Mouse (Mus musculus) frontal cortex, postnatal 36 days (tissue): Measurements from ENCODE around the gene Lhcgr.
"Not testable (repeated sequence)": the region's sequence is repeated elsewhere in the genome, so short reads cannot be mapped to it uniquely, and the experiment has no call there.

Source experiments
- DNase-seq, 2 experiments: peaks; one replicate each; pipeline ENCODE4 v3.0.0; 2022; ENCODE audit warnings: low spot score in 2 of 2

Lhcgr gene

GRCm38 (mm10) chr17:88791440-88792152 is at the start of gene Lhcgr:
Gene Lhcgr, minus strand, starts transcription at chr17:88791990.
- DNase-seq = no peak

DNA sequence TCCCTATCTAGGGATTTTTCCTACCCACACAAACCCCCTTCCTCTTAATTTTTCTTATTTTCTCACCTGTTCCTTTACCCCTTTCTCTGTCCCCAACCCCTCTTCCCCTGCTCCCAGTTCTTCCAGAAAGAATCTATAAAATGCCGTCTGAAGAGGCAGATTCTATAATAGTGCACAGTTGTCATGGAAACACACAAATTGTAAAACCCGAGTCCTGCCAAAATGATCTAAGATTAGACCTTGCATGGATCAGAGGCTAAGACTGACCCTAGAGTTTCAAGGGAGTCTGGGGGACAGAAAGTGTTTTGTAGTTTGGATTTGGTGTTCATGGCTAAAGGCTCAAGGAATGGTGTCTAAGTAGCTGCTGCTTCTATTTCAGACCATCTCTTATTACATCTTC is 25.8 kb upstream of the Lhcgr start:
- peak; percentile 6 to 53 for DNase-seq

GRCm38 (mm10) chr17:88812943-88813342 is 21.2 kb upstream of the Lhcgr start:
- DNase-seq = not testable (repeated sequence)

GRCm38 (mm10) chr17:88810807-88811206 is 19.0 kb upstream of the Lhcgr start:
- no peak for DNase-seq

DNA sequence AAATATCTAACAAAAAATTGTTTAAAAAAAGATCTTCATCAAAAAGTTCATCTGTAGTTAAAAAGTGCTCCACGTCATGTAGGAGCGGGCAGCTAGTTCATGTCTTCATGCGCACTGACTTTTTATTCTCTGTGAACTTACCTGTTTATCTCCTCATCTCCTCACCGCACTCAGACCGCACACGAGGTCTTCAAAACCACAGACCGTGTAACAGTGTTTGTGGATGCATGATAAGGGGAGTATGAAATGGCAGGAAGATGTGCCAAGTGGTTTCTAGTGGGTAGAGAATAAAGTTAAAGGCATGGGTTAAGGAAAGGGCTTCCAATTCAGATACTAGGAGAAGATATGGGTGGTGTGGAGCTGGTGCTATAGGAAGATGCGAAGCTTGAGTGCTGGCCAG is 14.6 kb upstream of the Lhcgr start:
- DNase-seq = no peak

- DNase-seq = no peak
Observed at GRCm38 (mm10) chr17:88803441-88803840, 11.7 kb upstream of the Lhcgr start.

DNA sequence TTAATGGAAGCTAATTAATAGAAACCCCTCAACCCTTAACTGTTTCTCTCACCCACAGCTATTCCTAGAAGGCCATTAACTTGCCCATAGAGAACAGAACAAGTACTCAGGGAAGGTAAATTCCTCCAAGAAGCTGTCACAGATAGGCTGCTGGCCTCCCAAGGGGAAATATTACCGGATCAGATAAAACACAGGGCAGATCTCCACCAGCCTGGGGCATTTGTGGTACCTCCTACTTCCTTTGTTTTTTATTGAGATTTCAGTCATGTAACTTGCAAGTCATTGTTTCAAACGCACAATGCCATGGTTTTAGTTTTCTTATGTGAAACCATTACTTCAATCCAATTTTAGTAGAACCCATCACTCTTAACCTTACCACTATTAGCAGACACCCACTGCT is 1.1 kb downstream of the Lhcgr start:
- no peak for DNase-seq

GRCm38 (mm10) chr17:88788392-88788791 is 3.4 kb downstream of the Lhcgr start:
- no peak for DNase-seq

- DNase-seq = peak in 1 of 2 experiments; percentile 37
Observed at GRCm38 (mm10) chr17:88786881-88787280, 4.9 kb downstream of the Lhcgr start.

DNA sequence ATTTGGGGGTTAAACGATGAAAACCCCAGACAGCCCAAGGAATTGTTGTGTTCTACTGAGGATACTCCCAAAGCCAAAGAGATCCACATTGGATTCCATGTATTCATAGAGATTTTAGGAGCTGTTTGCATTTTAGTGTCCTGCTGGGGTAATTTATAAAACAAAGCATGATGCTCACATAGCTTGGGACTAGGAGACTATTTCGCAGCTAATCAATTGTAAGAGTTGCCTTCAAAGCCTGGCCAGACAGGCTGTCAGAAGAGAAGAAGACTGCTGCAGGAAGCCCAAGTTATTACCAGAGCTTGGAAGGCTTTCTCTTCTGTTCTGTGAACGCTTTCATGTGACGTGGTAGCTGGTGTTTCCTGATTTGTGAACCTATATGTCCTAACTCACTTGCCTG is 5.4 kb downstream of the Lhcgr start:
- no peak for DNase-seq

DNA sequence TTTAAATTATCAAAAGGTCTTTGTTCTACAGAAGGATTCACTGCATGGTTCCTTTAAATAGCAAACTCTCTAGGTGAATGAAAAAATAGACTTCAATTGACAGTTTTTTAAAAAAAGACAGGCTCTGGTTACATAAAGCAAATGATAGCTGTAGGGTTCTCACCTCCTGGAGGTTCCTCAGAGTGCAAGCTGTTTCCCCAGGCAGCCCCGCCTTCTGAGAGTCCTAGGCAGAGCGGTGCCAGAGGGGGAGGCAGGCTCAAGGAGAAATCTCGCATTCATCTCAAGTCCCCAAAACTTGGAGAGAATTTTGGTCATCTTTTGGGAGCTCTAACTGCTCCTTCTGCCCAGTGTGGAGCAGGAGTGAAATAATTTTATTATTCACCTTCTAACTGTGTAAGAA is 12.6 kb downstream of the Lhcgr start:
- DNase-seq = peak in 1 of 2 experiments; percentile 29

- DNase-seq = no peak
Observed at GRCm38 (mm10) chr17:88774103-88774526, 17.7 kb downstream of the Lhcgr start.

DNA sequence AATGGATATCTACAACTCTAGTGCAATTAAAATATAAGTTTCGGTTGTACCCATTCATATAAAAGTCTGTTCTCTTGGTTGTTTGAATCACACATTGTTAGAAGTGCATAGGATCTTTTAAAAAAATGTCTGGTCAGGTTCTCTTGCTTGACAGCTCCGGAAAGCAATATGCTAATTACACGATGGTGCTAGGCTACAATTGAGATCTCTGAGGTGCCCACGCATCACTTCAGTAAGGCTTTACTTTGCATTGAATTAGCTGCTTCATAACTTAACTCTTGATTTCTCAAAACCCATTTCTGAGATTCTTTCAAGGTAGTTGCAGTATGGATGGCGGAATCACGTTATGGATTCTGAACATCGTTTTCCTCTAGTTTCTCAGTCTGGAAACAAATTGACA is 21.7 kb downstream of the Lhcgr start:
- DNase-seq = peak in 1 of 2 experiments; percentile 24

DNA sequence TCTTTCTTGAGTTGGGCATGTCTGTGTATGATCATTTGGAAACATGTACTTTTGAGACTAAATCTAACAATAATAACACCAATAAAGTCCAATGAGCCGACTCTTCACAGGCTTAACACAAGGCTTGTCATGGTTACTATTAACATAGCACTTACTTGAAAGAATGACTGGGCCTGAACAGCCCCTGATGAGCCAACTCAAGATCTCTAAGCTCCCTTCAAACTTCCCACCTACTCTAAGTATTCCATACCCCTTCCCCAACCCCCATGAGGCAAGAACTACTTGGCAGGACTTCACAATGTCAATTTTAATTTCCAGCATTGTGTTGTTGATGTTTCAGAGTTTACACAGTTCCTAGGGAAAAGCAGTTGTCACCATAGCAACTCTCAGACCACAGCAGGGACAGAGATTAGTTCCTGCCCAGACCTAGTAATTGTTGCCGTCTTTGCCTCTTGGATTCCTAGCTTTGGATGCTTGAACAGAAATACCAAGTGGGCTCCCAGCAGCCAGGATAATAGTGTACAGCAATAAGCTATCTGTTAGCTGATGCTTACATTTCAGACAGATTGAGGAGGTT is 22.4 kb downstream of the Lhcgr start:
- DNase-seq = no peak

DNA sequence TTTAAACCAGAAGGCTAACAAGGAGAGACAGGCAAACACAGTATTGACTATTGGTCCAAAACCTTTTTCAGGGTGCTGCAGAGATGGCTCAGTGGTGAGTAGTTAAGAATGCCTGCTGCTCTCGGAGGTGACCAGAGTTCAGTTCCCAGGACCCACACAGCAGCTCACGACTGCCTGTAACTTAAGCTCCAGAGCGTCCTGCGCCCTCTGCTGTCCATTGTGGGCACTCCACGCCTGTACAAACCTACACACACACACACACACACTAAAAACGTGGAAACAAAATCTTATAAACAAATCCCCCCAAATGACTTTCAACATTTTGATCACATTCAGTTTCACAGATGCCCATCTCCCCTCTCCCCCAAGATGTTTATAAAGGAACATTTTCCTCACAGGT is 24.9 kb downstream of the Lhcgr start:
- no peak for DNase-seq

- no peak for DNase-seq
Observed at GRCm38 (mm10) chr17:88764136-88764485, 27.7 kb downstream of the Lhcgr start.

- DNase-seq = no peak
Observed at GRCm38 (mm10) chr17:88763396-88764135, 28.2 kb downstream of the Lhcgr start.

GRCm38 (mm10) chr17:88758003-88758437 is 33.8 kb downstream of the Lhcgr start:
- DNase-seq = peak; percentile 66 to 76

DNA sequence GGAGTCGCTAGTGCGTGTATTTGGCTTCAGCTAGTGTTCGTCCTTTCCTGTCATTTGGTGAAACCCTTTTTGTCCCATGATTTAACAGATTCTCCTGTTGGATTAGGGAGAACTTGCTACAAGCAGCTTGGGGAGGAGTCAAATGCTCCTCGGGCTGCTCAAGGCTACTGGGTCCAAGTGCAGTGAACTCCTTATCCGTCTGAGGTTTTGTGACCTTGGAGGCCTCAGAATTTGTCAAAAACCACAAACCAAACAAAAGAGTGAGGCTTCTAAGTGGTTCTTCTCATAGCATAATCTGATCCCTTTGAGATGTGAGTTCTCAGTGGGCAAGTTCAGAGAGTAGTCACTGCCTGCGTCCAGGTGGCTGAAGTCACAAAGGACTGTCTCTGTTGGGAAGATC is 36.0 kb downstream of the Lhcgr start:
- no peak for DNase-seq

- no peak for DNase-seq
Observed at GRCm38 (mm10) chr17:88753472-88753857, 38.3 kb downstream of the Lhcgr start.

DNA sequence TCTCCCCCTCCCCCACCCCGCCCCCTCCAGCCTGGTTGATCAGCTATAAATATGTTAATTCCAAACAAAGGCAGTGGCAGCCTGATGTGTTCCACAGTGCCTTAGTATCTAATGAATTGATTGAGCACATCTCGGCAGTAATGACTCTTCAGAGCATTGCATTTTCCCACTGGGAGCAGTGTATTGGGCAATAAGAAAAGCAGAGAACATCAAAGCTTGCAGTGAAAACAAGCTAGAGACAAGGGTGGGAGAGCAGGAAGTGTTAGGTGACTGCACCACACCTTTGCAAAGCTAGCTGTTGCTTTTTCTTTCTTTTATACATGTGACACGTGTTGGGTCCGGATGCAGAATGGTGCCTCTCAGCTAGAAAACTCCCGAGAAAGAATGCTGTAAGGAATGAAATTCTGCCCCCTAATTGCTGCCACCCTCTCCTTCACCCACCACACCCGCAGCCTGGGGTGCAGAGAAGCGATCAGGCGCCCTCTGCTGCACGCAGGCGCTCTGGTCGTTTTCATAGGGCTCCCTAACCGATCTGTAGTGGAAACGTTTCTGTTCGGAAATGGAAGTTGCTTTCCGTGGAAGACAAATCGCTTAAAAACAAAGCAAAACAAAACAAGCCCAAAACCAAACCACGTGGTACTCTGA is 38.8 kb downstream of the Lhcgr start:
- peak; percentile 37 for DNase-seq

- no peak for DNase-seq
Observed at GRCm38 (mm10) chr17:88749646-88750045, 42.1 kb downstream of the Lhcgr start.
